Mouse (Mus musculus) adrenal gland, adult (tissue): ENCODE results near the gene Tmem256.

Source experiments
- DNase-seq, 2 experiments: peaks; one replicate each; pipeline ENCODE4 v3.0.0; 2022 to 2023; ENCODE audit warnings: low spot score in 1 of 2; ENCODE audit not compliant: inconsistent age in 2 of 2

The Tmem256 gene

GRCm38 (mm10) chr11:69881787-69882670 lies 43.7 kb downstream of the Tmem256 start:
- DNase-seq = peak; percentile 19 to 39

DNA sequence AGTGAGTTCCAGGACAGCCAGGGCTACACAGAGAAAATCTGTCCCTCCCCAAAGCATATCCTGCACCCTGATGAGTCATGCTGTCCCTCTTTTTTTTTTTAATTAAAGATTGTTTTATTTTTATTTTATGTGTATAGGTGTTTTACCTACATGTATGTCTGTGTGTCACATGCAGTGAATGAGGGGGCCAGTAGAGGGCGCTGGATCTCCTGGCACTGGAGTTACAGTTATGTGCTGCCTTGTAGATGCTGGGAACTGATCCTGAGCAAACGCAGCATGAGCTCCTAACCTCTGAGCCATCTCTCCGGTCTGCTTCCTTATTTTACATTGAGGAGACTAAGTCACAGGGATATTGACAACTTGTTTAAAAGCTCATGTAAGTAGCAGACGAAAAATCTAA lies 44.8 kb downstream of the Tmem256 start:
- DNase-seq = peak; percentile 24 to 62

GRCm38 (mm10) chr11:69883527-69884151 lies 45.3 kb downstream of the Tmem256 start:
- DNase-seq = peak; percentile 29 to 42

GRCm38 (mm10) chr11:69884240-69884639 lies 45.9 kb downstream of the Tmem256 start:
- peak; percentile 20 to 62 for DNase-seq

DNA sequence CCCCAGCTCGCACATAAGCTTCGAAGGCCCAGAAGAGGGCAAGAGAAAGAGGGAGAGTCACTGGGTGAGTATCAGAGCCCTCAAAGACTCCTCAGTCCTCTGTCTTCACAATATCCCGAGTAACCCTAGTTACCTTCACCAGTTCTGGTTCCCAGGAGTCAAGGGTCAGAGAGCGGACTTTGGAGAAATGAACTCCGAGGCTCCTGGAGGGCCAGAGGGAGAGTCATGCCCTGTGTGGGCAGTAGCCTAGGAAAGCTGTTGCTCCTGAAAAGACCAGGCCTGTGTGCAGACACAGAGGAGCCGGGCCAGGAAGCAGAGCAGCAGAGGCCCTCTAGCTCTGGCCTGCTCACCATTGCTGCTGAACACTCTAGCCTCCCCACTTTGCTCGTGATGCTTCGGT lies 46.3 kb downstream of the Tmem256 start:
- DNase-seq = no peak

GRCm38 (mm10) chr11:69886907-69887635 lies 48.8 kb downstream of the Tmem256 start:
- DNase-seq = peak in 1 of 2 experiments; percentile 28
